Mouse (Mus musculus) thymus, adult 2 months (tissue): Measurements from ENCODE around the gene Cep57l1.

ENCODE experiments used
- CTCF ChIP-seq: fragments of 200-500 bp; IDR thresholded peaks from 2 replicates; pipeline ENCODE4 v1.5.1; 2012; ENCODE audit warnings: mild to moderate bottlenecking, control low read depth, low read length, moderate library complexity, borderline replicate concordance; ENCODE audit not compliant: control insufficient read depth, poor library complexity, insufficient read depth; ENCODE audit errors: extremely low read depth
- POLR2A ChIP-seq: fragments of 200-500 bp; IDR thresholded peaks from 2 replicates; pipeline ENCODE4 v1.6.1; 2012; ENCODE audit warnings: mild to moderate bottlenecking, low read length, control low read depth, moderate library complexity; ENCODE audit not compliant: control insufficient read depth, poor library complexity, insufficient read depth; ENCODE audit errors: extremely low read depth

GRCm38 (mm10) chr10:41804711-41805110 lies 5.0 kb downstream of the Cep57l1 start:
- TF ChIP-seq CTCF (no peak), POLR2A (no peak)
